Mouse (Mus musculus) embryonic facial prominence, embryonic 15.5 days (tissue): ENCODE measurements around the gene Aff1. TPM values are rescaled to one million over a fixed set of nuclear protein-coding genes. Genes with fewer than 3 reads are reported as not detected.

Experiments used
- ATAC-seq: fragments of 200-750 bp; cut with Nextera tagmentation; 2 replicates; pipeline ENCODE4 v1.8.0; 2017; ENCODE audit warnings: low read depth, moderate TSS enrichment; ENCODE audit not compliant: insufficient number of reproducible peaks, low FRiP score, low TSS enrichment
- H3K27ac ChIP-seq: fragments of 300-500 bp; sonication (generic); replicated peaks from 2 replicates; pipeline ENCODE4 v1.5.1; 2015; ENCODE audit warnings: mild to moderate bottlenecking, inconsistent platforms
- H3K27me3 ChIP-seq: fragments of 300-500 bp; sonication (generic); 2 replicates; pipeline ENCODE4 v1.6.1; 2015; ENCODE audit warnings: inconsistent platforms
- H3K36me3 ChIP-seq: fragments of 300-500 bp; sonication (generic); 2 replicates; pipeline ENCODE4 v1.6.1; 2015; ENCODE audit warnings: mild to moderate bottlenecking, inconsistent platforms
- H3K4me1 ChIP-seq: fragments of 300-500 bp; sonication (generic); 2 replicates; pipeline ENCODE4 v1.6.1; 2015; ENCODE audit warnings: inconsistent platforms
- H3K4me2 ChIP-seq: fragments of 300-500 bp; sonication (generic); replicated peaks from 2 replicates; pipeline ENCODE4 v1.6.1; 2015; ENCODE audit warnings: mild to moderate bottlenecking, inconsistent platforms
- H3K4me3 ChIP-seq: fragments of 300-500 bp; sonication (generic); replicated peaks from 2 replicates; pipeline ENCODE4 v1.5.1; 2015; ENCODE audit warnings: mild to moderate bottlenecking, inconsistent platforms
- H3K9ac ChIP-seq: fragments of 300-500 bp; sonication (generic); 2 replicates; pipeline ENCODE4 v1.6.1; 2015; ENCODE audit warnings: inconsistent platforms
- H3K9me3 ChIP-seq: fragments of 300-500 bp; sonication (generic); replicated peaks from 2 replicates; pipeline ENCODE4 v1.6.1; 2016; ENCODE audit warnings: inconsistent platforms
- WGBS: fragments of 180-500 bp; shearing (Covaris S2); methylation state at CpG from one replicate; pipeline ENCODE4 v1.1.7; 2015; 5-methylcytosine and 5-hydroxymethylcytosine counted together
- polyA plus RNA-seq: library from polyadenylated mRNA; unstranded; fragments of >200 nt; fragmentation: Nextera tagmentation; extraction: Ambion mirVana; gene quantifications from 2 replicates; pipeline ENCODE4 v1.2.1, GENCODE M21; 2015

Aff1 gene
- polyA plus RNA-seq, 1 experiment from 2014 or later, result 7.1 TPM

GRCm38 (mm10) chr5:103762850-103763254, 70.7 kb downstream of the Aff1 start:
- no peaks in the 10 kb centered on the region for H3K36me3 ChIP-seq
- WGBS, result 73% methylated on average over 4 of the region's 4 CpGs
- ATAC-seq, result no peak

GRCm38 (mm10) chr5:103765356-103765755, 73.2 kb downstream of the Aff1 start:
- H3K4me3 ChIP-seq, result no peak overlapping the region
- H3K9me3 ChIP-seq, result no peaks in the 10 kb centered on the region
- H3K4me1 ChIP-seq, result peaks cover 7% of the 10 kb centered on the region
- no peaks in the 10 kb centered on the region for H3K27me3 ChIP-seq
- H3K4me2 ChIP-seq, result no peak overlapping the region
- no peaks in the 10 kb centered on the region for H3K36me3 ChIP-seq
- no peak overlapping the region for H3K27ac ChIP-seq
- H3K9ac ChIP-seq, result no peak overlapping the region
- 93% methylated on average over 4 of the region's 4 CpGs for WGBS
- no peak for ATAC-seq

More at GRCm38 (mm10) chr5:103762850-103763254, 70.7 kb downstream of the Aff1 start:
- H3K9me3 ChIP-seq, result no peaks in the 10 kb centered on the region
- no peak overlapping the region for H3K4me3 ChIP-seq
- no peak overlapping the region for H3K27ac ChIP-seq
- no peak overlapping the region for H3K4me2 ChIP-seq
- peaks cover 13% of the 10 kb centered on the region for H3K4me1 ChIP-seq
- no peak overlapping the region for H3K9ac ChIP-seq
- no peaks in the 10 kb centered on the region for H3K27me3 ChIP-seq

GRCm38 (mm10) chr5:103765758-103766431, 73.7 kb downstream of the Aff1 start:
- WGBS, result 98% methylated on average over 2 of the region's 2 CpGs
- H3K9me3 ChIP-seq, result no peaks in the 10 kb centered on the region
- H3K27me3 ChIP-seq, result no peaks in the 10 kb centered on the region
- no peak overlapping the region for H3K4me3 ChIP-seq
- no peak overlapping the region for H3K27ac ChIP-seq
- ATAC-seq, result no peak
- H3K4me2 ChIP-seq, result no peak overlapping the region
- H3K9ac ChIP-seq, result no peak overlapping the region
- no peaks in the 10 kb centered on the region for H3K36me3 ChIP-seq
- H3K4me1 ChIP-seq, result peaks cover 2% of the 10 kb centered on the region; the same call in 1 of the 2 replicates

GRCm38 (mm10) chr5:103766432-103766815, 74.2 kb downstream of the Aff1 start:
- no peak for ATAC-seq
- Histone ChIP-seq H3K9me3 (no peaks in the 10 kb centered on the region), H3K27me3 (no peaks in the 10 kb centered on the region), H3K4me3 (no peak overlapping the region), H3K9ac (no peak overlapping the region), H3K27ac (no peak overlapping the region), H3K4me2 (no peak overlapping the region), H3K36me3 (no peaks in the 10 kb centered on the region), H3K4me1 (no peaks in the 10 kb centered on the region; the same call in 1 of the 2 replicates)
- 93% methylated on average over 4 of the region's 4 CpGs for WGBS

- peaks cover 18% of the 10 kb centered on the region for H3K4me1 ChIP-seq
- H3K27me3 ChIP-seq, result no peaks in the 10 kb centered on the region
- H3K36me3 ChIP-seq, result no peaks in the 10 kb centered on the region
- no peak overlapping the region for H3K27ac ChIP-seq
- no peaks in the 10 kb centered on the region for H3K9me3 ChIP-seq
- no peak overlapping the region for H3K4me3 ChIP-seq
- no peak overlapping the region for H3K9ac ChIP-seq
- WGBS, result 55% methylated on average over 3 of the region's 3 CpGs
- no peak for ATAC-seq
- H3K4me2 ChIP-seq, result no peak overlapping the region
These were observed 76.8 kb downstream of the Aff1 start for GRCm38 (mm10) chr5:103768961-103769360.

GRCm38 (mm10) chr5:103769701-103770100, 77.5 kb downstream of the Aff1 start:
- Histone ChIP-seq H3K4me2 (no peak overlapping the region), H3K4me1 (peaks cover 25% of the 10 kb centered on the region), H3K27ac (no peak overlapping the region), H3K36me3 (no peaks in the 10 kb centered on the region), H3K9me3 (no peaks in the 10 kb centered on the region), H3K4me3 (no peak overlapping the region), H3K9ac (no peak overlapping the region), H3K27me3 (no peaks in the 10 kb centered on the region)
- 79% methylated on average over 9 of the region's 9 CpGs for WGBS
- ATAC-seq, result no peak

- Histone ChIP-seq H3K4me1 (peaks cover 30% of the 10 kb centered on the region), H3K27ac (no peak overlapping the region; the same call in 1 of the 2 replicates), H3K27me3 (no peaks in the 10 kb centered on the region), H3K9me3 (no peaks in the 10 kb centered on the region), H3K4me2 (no peak overlapping the region), H3K9ac (no peak overlapping the region), H3K4me3 (no peak overlapping the region), H3K36me3 (no peaks in the 10 kb centered on the region)
- 76% methylated on average over 6 of the region's 6 CpGs for WGBS
- ATAC-seq, result no peak
These were observed 78.5 kb downstream of the Aff1 start for GRCm38 (mm10) chr5:103770447-103771222.

GRCm38 (mm10) chr5:103771380-103771779, 79.2 kb downstream of the Aff1 start:
- no peak for ATAC-seq
- no peak overlapping the region for H3K4me3 ChIP-seq
- no peaks in the 10 kb centered on the region for H3K9me3 ChIP-seq
- 36% methylated on average over 6 of the region's 6 CpGs for WGBS
- H3K36me3 ChIP-seq, result no peaks in the 10 kb centered on the region
- no peaks in the 10 kb centered on the region for H3K27me3 ChIP-seq
- peaks cover 30% of the 10 kb centered on the region for H3K4me1 ChIP-seq
- no peak overlapping the region for H3K4me2 ChIP-seq
- no peak overlapping the region for H3K27ac ChIP-seq
- H3K9ac ChIP-seq, result no peak overlapping the region

- Histone ChIP-seq H3K4me2 (no peak overlapping the region), H3K4me3 (no peak overlapping the region), H3K27me3 (no peaks in the 10 kb centered on the region), H3K36me3 (no peaks in the 10 kb centered on the region), H3K4me1 (peaks cover 31% of the 10 kb centered on the region), H3K9me3 (no peaks in the 10 kb centered on the region), H3K27ac (peak overlapping the region; percentile 67), H3K9ac (no peak overlapping the region)
- 20% methylated on average over 4 of the region's 4 CpGs for WGBS
- no peak for ATAC-seq
These were observed 80.1 kb downstream of the Aff1 start for GRCm38 (mm10) chr5:103772252-103772651.

GRCm38 (mm10) chr5:103773100-103773552, 81.0 kb downstream of the Aff1 start:
- Histone ChIP-seq H3K4me3 (peak overlapping the region; percentile 10; the same call in 1 of the 2 replicates), H3K4me1 (peaks cover 39% of the 10 kb centered on the region), H3K27ac (peak overlapping the region; percentile 67), H3K9ac (no peak overlapping the region), H3K36me3 (no peaks in the 10 kb centered on the region), H3K4me2 (peak overlapping the region; percentile 26), H3K27me3 (no peaks in the 10 kb centered on the region), H3K9me3 (no peaks in the 10 kb centered on the region)
- no peak; the same call in 1 of the 2 replicates for ATAC-seq
- 8% methylated on average over 5 of the region's 5 CpGs for WGBS

- H3K4me1 ChIP-seq, result peaks cover 53% of the 10 kb centered on the region
- 40% methylated on average over 11 of the region's 11 CpGs for WGBS
These were observed 82.6 kb downstream of the Aff1 start for GRCm38 (mm10) chr5:103774703-103775333.

More at GRCm38 (mm10) chr5:103774703-103775333, 82.6 kb downstream of the Aff1 start:
- no peak overlapping the region for H3K4me3 ChIP-seq
- no peaks in the 10 kb centered on the region for H3K36me3 ChIP-seq
- no peak for ATAC-seq
- no peak overlapping the region; the same call in 1 of the 2 replicates for H3K27ac ChIP-seq
- H3K9me3 ChIP-seq, result no peaks in the 10 kb centered on the region
- no peak overlapping the region for H3K9ac ChIP-seq
- no peaks in the 10 kb centered on the region for H3K27me3 ChIP-seq
- H3K4me2 ChIP-seq, result no peak overlapping the region
